Mouse (Mus musculus) hindbrain, embryonic 14.5 days (tissue): Measurements from ENCODE around the gene Apol6. TPM values are rescaled to one million over a fixed set of nuclear protein-coding genes. Genes with fewer than 3 reads are reported as not detected.

Source experiments
- ATAC-seq: fragments of 200-750 bp; cut with Nextera tagmentation; 2 replicates; pipeline ENCODE4 v1.8.0; 2017; ENCODE audit warnings: moderate number of reproducible peaks, mild to moderate bottlenecking, moderate TSS enrichment, moderate library complexity; ENCODE audit not compliant: low FRiP score
- DNase-seq: peaks from one replicate; pipeline ENCODE4 v3.0.0-alpha.2; 2015; ENCODE audit warnings: low spot score
- H3K27ac ChIP-seq: fragments of 300-500 bp; sonication (generic); 2 replicates; pipeline ENCODE4 v1.5.1; 2014; ENCODE audit warnings: mild to moderate bottlenecking, moderate library complexity
- H3K27me3 ChIP-seq: fragments of 300-500 bp; sonication (generic); 2 replicates; pipeline ENCODE4 v1.6.1; 2014; ENCODE audit warnings: mild to moderate bottlenecking, low read length, mixed read lengths; ENCODE audit not compliant: control insufficient read depth, insufficient read depth
- H3K36me3 ChIP-seq: fragments of 300-500 bp; sonication (generic); replicated peaks from 2 replicates; pipeline ENCODE4 v1.6.1; 2014; ENCODE audit not compliant: control insufficient read depth, insufficient read depth
- H3K4me1 ChIP-seq: fragments of 300-500 bp; sonication (generic); replicated peaks from 2 replicates; pipeline ENCODE4 v1.6.1; 2014; ENCODE audit warnings: antibody characterized with exemption, low read length, mixed read lengths; ENCODE audit not compliant: control insufficient read depth, insufficient read depth
- H3K4me2 ChIP-seq: fragments of 300-500 bp; sonication (generic); replicated peaks from 2 replicates; pipeline ENCODE4 v1.6.1; 2014; ENCODE audit warnings: mild to moderate bottlenecking, moderate library complexity
- H3K4me3 ChIP-seq: fragments of 300-500 bp; sonication (generic); replicated peaks from 2 replicates; pipeline ENCODE4 v1.5.1; 2014; ENCODE audit warnings: mild to moderate bottlenecking, low read length
- H3K9ac ChIP-seq: fragments of 300-500 bp; sonication (generic); 2 replicates; pipeline ENCODE4 v1.6.1; 2014
- H3K9me3 ChIP-seq: fragments of 300-500 bp; sonication (generic); 2 replicates; pipeline ENCODE4 v1.6.1; 2016; ENCODE audit warnings: low read length; ENCODE audit not compliant: control insufficient read depth
- WGBS: fragments of 180-500 bp; shearing (Covaris S2); extraction: QIAGEN DNeasy Blood & Tissue Kit; methylation state at CpG from one replicate; pipeline ENCODE4 v1.1.7; 2014; 5-methylcytosine and 5-hydroxymethylcytosine counted together
- polyA plus RNA-seq: library from polyadenylated mRNA; unstranded; fragments of >200 nt; fragmentation: Nextera tagmentation; extraction: Ambion mirVana; gene quantifications from 2 replicates; pipeline ENCODE4 v1.2.1, GENCODE M21; 2014

Apol6 gene
- polyA plus RNA-seq, 1 experiment from 2014 or later: not detected

GRCm38 (mm10) chr15:77016509-77016908, 28.0 kb upstream of the Apol6 start:
- peaks cover 19% of the 10 kb centered on the region; the same call in 1 of the 2 replicates for H3K4me1 ChIP-seq
- H3K4me3 ChIP-seq: no peak overlapping the region
- no peaks in the 10 kb centered on the region for H3K36me3 ChIP-seq
- no peak overlapping the region for H3K9ac ChIP-seq
- ATAC-seq (no peak), DNase-seq (no peak)
- H3K27me3 ChIP-seq: no peaks in the 10 kb centered on the region
- H3K9me3 ChIP-seq: no peaks in the 10 kb centered on the region
- H3K4me2 ChIP-seq: no peak overlapping the region
- H3K27ac ChIP-seq: no peak overlapping the region
- WGBS: 95% methylated on average over 6 of the region's 6 CpGs

- H3K9ac ChIP-seq: no peak overlapping the region
- H3K27ac ChIP-seq: no peak overlapping the region
- no peaks in the 10 kb centered on the region for H3K9me3 ChIP-seq
- H3K36me3 ChIP-seq: no peaks in the 10 kb centered on the region
- peaks cover 19% of the 10 kb centered on the region; the same call in 1 of the 2 replicates for H3K4me1 ChIP-seq
- ATAC-seq (no peak), DNase-seq (no peak)
- H3K27me3 ChIP-seq: no peaks in the 10 kb centered on the region
- H3K4me2 ChIP-seq: no peak overlapping the region
- H3K4me3 ChIP-seq: no peak overlapping the region
Measured at GRCm38 (mm10) chr15:77017897-77018296, 26.6 kb upstream of the Apol6 start.

- Histone ChIP-seq H3K9me3 (no peaks in the 10 kb centered on the region), H3K4me1 (peaks cover 12% of the 10 kb centered on the region; the same call in 1 of the 2 replicates), H3K27me3 (no peaks in the 10 kb centered on the region), H3K36me3 (no peaks in the 10 kb centered on the region), H3K27ac (no peak overlapping the region), H3K4me2 (no peak overlapping the region), H3K4me3 (no peak overlapping the region), H3K9ac (no peak overlapping the region)
- ATAC-seq (no peak), DNase-seq (no peak)
- 67% methylated on average over 6 of the region's 6 CpGs for WGBS
Measured at GRCm38 (mm10) chr15:77018740-77019340, 25.7 kb upstream of the Apol6 start.

- DNase-seq (no peak), ATAC-seq (no peak)
- WGBS: 88% methylated on average over 7 of the region's 7 CpGs
- Histone ChIP-seq H3K9me3 (no peaks in the 10 kb centered on the region), H3K27me3 (no peaks in the 10 kb centered on the region), H3K36me3 (no peaks in the 10 kb centered on the region), H3K4me3 (no peak overlapping the region), H3K4me1 (0 out of 2 replicates have a peak, but pooled peaks cover 6% of the 10 kb centered on the region), H3K9ac (no peak overlapping the region), H3K27ac (no peak overlapping the region), H3K4me2 (no peak overlapping the region)
Measured at GRCm38 (mm10) chr15:77019533-77019932, 25.0 kb upstream of the Apol6 start.

GRCm38 (mm10) chr15:77020136-77020535, 24.4 kb upstream of the Apol6 start:
- Histone ChIP-seq H3K27ac (no peak overlapping the region), H3K4me2 (no peak overlapping the region), H3K4me1 (no peaks in the 10 kb centered on the region), H3K36me3 (no peaks in the 10 kb centered on the region), H3K4me3 (no peak overlapping the region), H3K9ac (no peak overlapping the region), H3K9me3 (no peaks in the 10 kb centered on the region), H3K27me3 (no peaks in the 10 kb centered on the region)
- no peak for ATAC-seq
- 89% methylated on average over 4 of the region's 4 CpGs for WGBS
- DNase-seq: no peak

GRCm38 (mm10) chr15:77021056-77021455, 23.5 kb upstream of the Apol6 start:
- no peak for ATAC-seq
- no peak overlapping the region for H3K4me2 ChIP-seq
- 94% methylated on average over 3 of the region's 3 CpGs for WGBS

GRCm38 (mm10) chr15:77021851-77022250, 22.7 kb upstream of the Apol6 start:
- Histone ChIP-seq H3K27ac (no peak overlapping the region), H3K4me2 (no peak overlapping the region), H3K36me3 (no peaks in the 10 kb centered on the region), H3K4me1 (peaks cover 4% of the 10 kb centered on the region; the same call in 1 of the 2 replicates), H3K9ac (no peak overlapping the region), H3K9me3 (no peaks in the 10 kb centered on the region), H3K4me3 (no peak overlapping the region), H3K27me3 (no peaks in the 10 kb centered on the region)
- WGBS: 82% methylated on average over 4 of the region's 4 CpGs
- DNase-seq (no peak), ATAC-seq (no peak)

More at GRCm38 (mm10) chr15:77021056-77021455, 23.5 kb upstream of the Apol6 start:
- Histone ChIP-seq H3K4me3 (no peak overlapping the region), H3K9me3 (no peaks in the 10 kb centered on the region), H3K36me3 (no peaks in the 10 kb centered on the region), H3K27me3 (no peaks in the 10 kb centered on the region), H3K27ac (no peak overlapping the region), H3K9ac (no peak overlapping the region), H3K4me1 (no peaks in the 10 kb centered on the region)
- no peak for DNase-seq

- Histone ChIP-seq H3K4me3 (no peak overlapping the region), H3K9ac (no peak overlapping the region), H3K36me3 (no peaks in the 10 kb centered on the region), H3K9me3 (no peaks in the 10 kb centered on the region), H3K4me1 (peaks cover 4% of the 10 kb centered on the region; the same call in 1 of the 2 replicates), H3K27ac (no peak overlapping the region), H3K27me3 (no peaks in the 10 kb centered on the region), H3K4me2 (no peak overlapping the region)
- ATAC-seq (no peak), DNase-seq (no peak)
- WGBS: 76% methylated on average over 5 of the region's 5 CpGs
Measured at GRCm38 (mm10) chr15:77022401-77022957, 22.1 kb upstream of the Apol6 start.

GRCm38 (mm10) chr15:77025884-77026583, 18.5 kb upstream of the Apol6 start:
- ATAC-seq (no peak), DNase-seq (no peak)
- H3K4me3 ChIP-seq: no peak overlapping the region
- H3K4me1 ChIP-seq: peaks cover 4% of the 10 kb centered on the region; the same call in 1 of the 2 replicates
- H3K9me3 ChIP-seq: no peaks in the 10 kb centered on the region
- H3K36me3 ChIP-seq: no peaks in the 10 kb centered on the region
- H3K9ac ChIP-seq: no peak overlapping the region
- no peak overlapping the region for H3K27ac ChIP-seq
- no peaks in the 10 kb centered on the region for H3K27me3 ChIP-seq
- WGBS: 56% methylated on average over 5 of the region's 5 CpGs
- H3K4me2 ChIP-seq: no peak overlapping the region
